Mouse (Mus musculus): Measurements from ENCODE around the gene Ficd.

Ficd gene

GRCm38 (mm10) chr5:113730641-113731121 lies 4.9 kb upstream of the Ficd start:
- DNase-seq (ENCODE audit: low read depth), result no peak

- DNase-seq (ENCODE audit: low read depth), result no peak
Measured at GRCm38 (mm10) chr5:113731174-113731573, 4.4 kb upstream of the Ficd start.

GRCm38 (mm10) chr5:113732182-113732581 lies 3.4 kb upstream of the Ficd start:
- no peak for DNase-seq (ENCODE audit: low read depth)

- DNase-seq (ENCODE audit: low read depth), result no peak
Measured at GRCm38 (mm10) chr5:113734376-113734775, 1.2 kb upstream of the Ficd start.

GRCm38 (mm10) chr5:113735023-113735344 lies 619 bp upstream of the Ficd start:
- DNase-seq (ENCODE audit: low read depth), result no peak

- no peak for DNase-seq (ENCODE audit: low read depth)
Measured at GRCm38 (mm10) chr5:113736113-113736502, 505 bp downstream of the Ficd start.

- DNase-seq (ENCODE audit: low read depth), result no peak
Measured at GRCm38 (mm10) chr5:113736522-113737164, 1.0 kb downstream of the Ficd start.

GRCm38 (mm10) chr5:113737607-113738237 lies 2.1 kb downstream of the Ficd start:
- DNase-seq (ENCODE audit: low read depth), result no peak

GRCm38 (mm10) chr5:113747629-113748028 lies 12.0 kb downstream of the Ficd start:
- DNase-seq (ENCODE audit: low read depth), result no peak

- no peak for DNase-seq (ENCODE audit: low read depth)
Measured at GRCm38 (mm10) chr5:113748556-113749331, 13.1 kb downstream of the Ficd start.

- DNase-seq (ENCODE audit: low read depth), result no peak
Measured at GRCm38 (mm10) chr5:113751521-113752157, 16.0 kb downstream of the Ficd start.

- DNase-seq (ENCODE audit: low read depth), result no peak
Measured at GRCm38 (mm10) chr5:113755347-113756030, 19.9 kb downstream of the Ficd start.

- no peak for DNase-seq (ENCODE audit: low read depth)
Measured at GRCm38 (mm10) chr5:113761585-113761984, 26.0 kb downstream of the Ficd start.

- DNase-seq (ENCODE audit: low read depth), result no peak
Measured at GRCm38 (mm10) chr5:113764426-113764825, 28.8 kb downstream of the Ficd start.

- no peak for DNase-seq (ENCODE audit: low read depth)
Measured at GRCm38 (mm10) chr5:113765641-113766526, 30.3 kb downstream of the Ficd start.

- no peak for DNase-seq (ENCODE audit: low read depth)
Measured at GRCm38 (mm10) chr5:113768806-113769205, 33.2 kb downstream of the Ficd start.

GRCm38 (mm10) chr5:113771213-113772162 lies 35.9 kb downstream of the Ficd start:
- DNase-seq (ENCODE audit: low read depth), result peak; percentile 83

- DNase-seq (ENCODE audit: low read depth), result peak; percentile 82
Measured at GRCm38 (mm10) chr5:113772450-113772895, 36.9 kb downstream of the Ficd start, which contains the start of the genes Sart3 and Iscu. TSS of gene Sart3 (minus strand) at chr5:113772510. TSS of gene Iscu (plus strand) at chr5:113772748.

GRCm38 (mm10) chr5:113772905-113773519 lies 37.4 kb downstream of the Ficd start:
- DNase-seq (ENCODE audit: low read depth), result no peak

All from fibroblast of lung, adult 2 months (primary cell).